Mouse (Mus musculus): Measurements from ENCODE around the gene Tardbp. TPM values are rescaled to one million over a fixed set of nuclear protein-coding genes. Genes with fewer than 3 reads are reported as not detected.

The Tardbp gene
- polyA plus RNA-seq, 1 experiment: 109 TPM

DNA sequence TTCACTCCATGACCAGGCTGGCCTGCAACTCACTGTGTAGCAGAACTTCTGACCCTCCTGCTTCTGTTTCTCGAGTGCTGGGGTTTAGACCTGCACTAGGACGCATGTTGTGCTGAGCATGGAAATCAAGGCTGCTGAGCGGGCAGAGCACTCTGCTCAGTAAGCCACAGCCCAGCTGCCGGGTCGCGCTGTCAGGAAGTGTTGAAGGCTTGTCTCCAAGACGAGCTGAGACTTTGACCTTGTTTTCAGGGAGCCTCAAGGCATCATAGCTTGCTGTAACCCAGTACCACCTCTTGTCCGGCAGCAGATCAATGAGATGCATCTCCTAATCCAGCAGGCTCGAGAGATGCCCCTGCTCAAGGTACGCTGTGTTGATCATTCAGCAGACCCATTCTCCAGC is 56.7 kb downstream of the Tardbp start:
- Histone ChIP-seq H3K27me3 (ENCODE audit: control insufficient read depth, insufficient read depth, insufficient read length) (no peaks in the 10 kb centered on the region), H3K79me2 (ENCODE audit: control insufficient read depth, insufficient read depth) (no peaks in the 10 kb centered on the region), H3K36me3 (ENCODE audit: control insufficient read depth, insufficient read depth) (peaks cover 38% of the 10 kb centered on the region), H3K4me2 (ENCODE audit: low read depth) (no peak overlapping the region), H3ac (ENCODE audit: control insufficient read depth, insufficient read length) (no peak overlapping the region), H3K4me3 (no peak overlapping the region)
- TF ChIP-seq TCF3 (IDR thresholded peaks at IDR 0.05; ENCODE audit: insufficient read length, low read depth) (no peak), E2F4 (IDR thresholded peaks at IDR 0.05; ENCODE audit: insufficient read depth) (no peak), USF1 (IDR thresholded peaks at IDR 0.05; ENCODE audit: low read depth) (no peak), TCF12 (IDR thresholded peaks at IDR 0.05; ENCODE audit: insufficient read depth, poor library complexity, severe bottlenecking) (no peak), SRF (IDR thresholded peaks at IDR 0.05; ENCODE audit: control insufficient read depth, insufficient read length, low read depth) (no peak), MYOD1 (IDR thresholded peaks at IDR 0.05; ENCODE audit: control insufficient read depth in 1 of 3, insufficient read length in 2 of 3, low read depth in 2 of 3) (no peak), POLR2A (IDR thresholded peaks at IDR 0.05; ENCODE audit: insufficient read length, low read depth) (no peak), MYOG (IDR thresholded peaks at IDR 0.05; ENCODE audit: control insufficient read depth in 1 of 3, insufficient read depth in 1 of 3, insufficient read length in 2 of 3, low read depth in 2 of 3) (no peak), POLR2AphosphoS2 (IDR thresholded peaks at IDR 0.05; ENCODE audit: insufficient read length, low read depth) (no peak), REST (IDR thresholded peaks at IDR 0.05; ENCODE audit: insufficient read depth, insufficient read length) (no peak), MAX (IDR thresholded peaks at IDR 0.05; ENCODE audit: low read depth) (no peak)

DNA sequence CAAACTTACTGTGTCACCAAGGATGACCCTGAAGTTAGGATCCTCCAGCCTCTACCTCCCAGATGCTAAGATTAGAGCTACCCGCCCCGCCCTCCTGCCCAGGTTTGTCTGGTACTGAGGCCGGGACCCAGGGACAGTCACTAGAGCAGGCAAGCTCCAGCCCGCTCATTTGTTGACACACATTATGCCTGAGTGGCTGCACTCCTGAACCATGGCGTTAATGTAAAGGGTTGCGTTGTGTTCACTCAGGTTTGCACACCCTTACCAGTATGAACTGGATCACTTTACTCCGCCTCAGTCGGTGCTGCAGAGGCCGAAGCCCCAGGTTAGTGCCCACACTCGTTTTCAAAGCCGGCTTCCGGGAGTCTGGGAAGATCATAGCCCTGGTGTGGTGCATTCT is 63.2 kb downstream of the Tardbp start:
- peaks cover 14% of the 10 kb centered on the region for H3K79me2 ChIP-seq (ENCODE audit: control insufficient read depth, insufficient read depth)
- TF ChIP-seq MAX (IDR thresholded peaks at IDR 0.05; ENCODE audit: low read depth) (no peak), REST (IDR thresholded peaks at IDR 0.05; ENCODE audit: insufficient read depth, insufficient read length) (no peak), MYOD1 (IDR thresholded peaks at IDR 0.05; ENCODE audit: control insufficient read depth in 1 of 3, insufficient read length in 2 of 3, low read depth in 2 of 3) (no peak), USF1 (IDR thresholded peaks at IDR 0.05; ENCODE audit: low read depth) (no peak), POLR2AphosphoS2 (IDR thresholded peaks at IDR 0.05; ENCODE audit: insufficient read length, low read depth) (no peak), SRF (IDR thresholded peaks at IDR 0.05; ENCODE audit: control insufficient read depth, insufficient read length, low read depth) (no peak), E2F4 (IDR thresholded peaks at IDR 0.05; ENCODE audit: insufficient read depth) (no peak), TCF12 (IDR thresholded peaks at IDR 0.05; ENCODE audit: insufficient read depth, poor library complexity, severe bottlenecking) (no peak), CEBPB (IDR thresholded peaks at IDR 0.05; ENCODE audit: insufficient read depth, poor library complexity, severe bottlenecking) (no peak), TCF3 (IDR thresholded peaks at IDR 0.05; ENCODE audit: insufficient read length, low read depth) (no peak), MYOG (IDR thresholded peaks at IDR 0.05; ENCODE audit: control insufficient read depth in 1 of 3, insufficient read depth in 1 of 3, insufficient read length in 2 of 3, low read depth in 2 of 3) (no peak), POLR2A (IDR thresholded peaks at IDR 0.05; ENCODE audit: insufficient read length, low read depth) (no peak)

DNA sequence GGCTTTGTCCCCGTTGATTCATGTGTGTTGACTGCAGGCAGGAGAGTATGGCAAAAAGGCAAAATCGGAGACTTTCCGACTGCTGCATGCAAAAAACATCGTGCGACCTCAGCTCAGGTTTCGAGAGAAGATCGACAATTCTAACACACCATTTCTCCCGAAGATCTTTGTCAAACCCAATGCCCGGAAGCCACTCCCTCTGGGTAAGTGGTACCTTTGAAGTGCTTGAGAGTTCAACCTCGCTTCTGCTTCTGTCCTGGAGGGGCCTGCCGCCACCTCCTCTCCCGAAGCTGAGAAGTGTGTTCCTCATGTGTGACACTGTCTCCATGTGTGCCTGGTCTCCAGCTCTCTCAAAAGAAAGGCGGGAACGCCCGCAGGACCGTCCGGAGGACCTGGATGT is 64.1 kb downstream of the Tardbp start:
- H3K4me3 ChIP-seq: no peak overlapping the region
- no peaks in the 10 kb centered on the region for H3K27me3 ChIP-seq (ENCODE audit: control insufficient read depth, insufficient read depth, insufficient read length)
- H3K4me2 ChIP-seq (ENCODE audit: low read depth): no peak overlapping the region
- peaks cover 14% of the 10 kb centered on the region for H3K79me2 ChIP-seq (ENCODE audit: control insufficient read depth, insufficient read depth)
- H3K36me3 ChIP-seq (ENCODE audit: control insufficient read depth, insufficient read depth): peaks cover 36% of the 10 kb centered on the region
- H3ac ChIP-seq (ENCODE audit: control insufficient read depth, insufficient read length): no peak overlapping the region
- TF ChIP-seq TCF3 (IDR thresholded peaks at IDR 0.05; ENCODE audit: insufficient read length, low read depth) (no peak), E2F4 (IDR thresholded peaks at IDR 0.05; ENCODE audit: insufficient read depth) (no peak), TCF12 (IDR thresholded peaks at IDR 0.05; ENCODE audit: insufficient read depth, poor library complexity, severe bottlenecking) (no peak), POLR2A (IDR thresholded peaks at IDR 0.05; ENCODE audit: insufficient read length, low read depth) (no peak), SRF (IDR thresholded peaks at IDR 0.05; ENCODE audit: control insufficient read depth, insufficient read length, low read depth) (no peak), POLR2AphosphoS2 (IDR thresholded peaks at IDR 0.05; ENCODE audit: insufficient read length, low read depth) (no peak), MYOD1 (IDR thresholded peaks at IDR 0.05; ENCODE audit: control insufficient read depth in 1 of 3, insufficient read length in 2 of 3, low read depth in 2 of 3) (no peak), MAX (IDR thresholded peaks at IDR 0.05; ENCODE audit: low read depth) (no peak), USF1 (IDR thresholded peaks at IDR 0.05; ENCODE audit: low read depth) (no peak), MYOG (IDR thresholded peaks at IDR 0.05; ENCODE audit: control insufficient read depth in 1 of 3, insufficient read depth in 1 of 3, insufficient read length in 2 of 3, low read depth in 2 of 3) (no peak), CEBPB (IDR thresholded peaks at IDR 0.05; ENCODE audit: insufficient read depth, poor library complexity, severe bottlenecking) (no peak), REST (IDR thresholded peaks at IDR 0.05; ENCODE audit: insufficient read depth, insufficient read length) (no peak)

More for the DNA sequence above, 63.2 kb downstream of the Tardbp start:
- no peak overlapping the region for H3K4me3 ChIP-seq
- no peaks in the 10 kb centered on the region for H3K27me3 ChIP-seq (ENCODE audit: control insufficient read depth, insufficient read depth, insufficient read length)
- H3K4me2 ChIP-seq (ENCODE audit: low read depth): no peak overlapping the region
- H3ac ChIP-seq (ENCODE audit: control insufficient read depth, insufficient read length): no peak overlapping the region
- peaks cover 44% of the 10 kb centered on the region for H3K36me3 ChIP-seq (ENCODE audit: control insufficient read depth, insufficient read depth)

Other genes starting within 250 kb of the Tardbp start
- 22.6 TPM for gene Ubiad1, start 182.2 kb downstream of the Tardbp start, polyA plus RNA-seq (2012; fragmentation: generic; extraction: Trizol)
- 29.7 TPM for gene Mtor, start 178.4 kb downstream of the Tardbp start, polyA plus RNA-seq (2012; fragmentation: generic; extraction: Trizol)
- 0.01 TPM for gene Angptl7, start 126.6 kb downstream of the Tardbp start, polyA plus RNA-seq (2012; fragmentation: generic; extraction: Trizol)
- gene Exosc10, start 68.6 kb downstream of the Tardbp start, polyA plus RNA-seq (2012; fragmentation: generic; extraction: Trizol): 37.0 TPM
- 103 TPM for gene Srm, start 35.5 kb downstream of the Tardbp start, polyA plus RNA-seq (2012; fragmentation: generic; extraction: Trizol)
- 0.43 TPM for gene Masp2, start 24.5 kb downstream of the Tardbp start, polyA plus RNA-seq (2012; fragmentation: generic; extraction: Trizol)
- 0.16 TPM for gene Gm572, start 16.3 kb upstream of the Tardbp start, polyA plus RNA-seq (2012; fragmentation: generic; extraction: Trizol)
- 11.1 TPM for gene Casz1, start 177.4 kb upstream of the Tardbp start, polyA plus RNA-seq (2012; fragmentation: generic; extraction: Trizol)